Mouse (Mus musculus): ENCODE data around the gene Gper1.

Gene Gper1

GRCm38 (mm10) chr5:139411117-139411516, 11.8 kb upstream of the Gper1 start:
- DNase-seq (ENCODE audit: low read depth, low spot score), result no peak

- no peak for DNase-seq (ENCODE audit: low read depth, low spot score)
Measured at GRCm38 (mm10) chr5:139411665-139412314, 11.2 kb upstream of the Gper1 start.

- DNase-seq (ENCODE audit: low read depth, low spot score), result no peak
Measured at GRCm38 (mm10) chr5:139413545-139413944, 9.4 kb upstream of the Gper1 start.

- no peak for DNase-seq (ENCODE audit: low read depth, low spot score)
Measured at GRCm38 (mm10) chr5:139415001-139415400, 8.0 kb upstream of the Gper1 start.

GRCm38 (mm10) chr5:139416942-139417341, 6.0 kb upstream of the Gper1 start:
- DNase-seq (ENCODE audit: low read depth, low spot score), result peak; percentile 60

GRCm38 (mm10) chr5:139417480-139417879, 5.5 kb upstream of the Gper1 start:
- DNase-seq (ENCODE audit: low read depth, low spot score), result no peak

GRCm38 (mm10) chr5:139418110-139418509, 4.8 kb upstream of the Gper1 start:
- no peak for DNase-seq (ENCODE audit: low read depth, low spot score)

GRCm38 (mm10) chr5:139418633-139419032, 4.3 kb upstream of the Gper1 start:
- DNase-seq (ENCODE audit: low read depth, low spot score), result no peak

- peak; percentile 32 for DNase-seq (ENCODE audit: low read depth, low spot score)
Measured at GRCm38 (mm10) chr5:139425198-139425597, 2.2 kb downstream of the Gper1 start.

- no peak for DNase-seq (ENCODE audit: low read depth, low spot score)
Measured at GRCm38 (mm10) chr5:139427001-139427400, 4.0 kb downstream of the Gper1 start.

GRCm38 (mm10) chr5:139427989-139428388, 5.0 kb downstream of the Gper1 start:
- no peak for DNase-seq (ENCODE audit: low read depth, low spot score)

GRCm38 (mm10) chr5:139429818-139430341, 6.9 kb downstream of the Gper1 start:
- no peak for DNase-seq (ENCODE audit: low read depth, low spot score)

GRCm38 (mm10) chr5:139432333-139432732, 9.4 kb downstream of the Gper1 start:
- DNase-seq (ENCODE audit: low read depth, low spot score), result no peak

GRCm38 (mm10) chr5:139432747-139433508, 10.0 kb downstream of the Gper1 start:
- no peak for DNase-seq (ENCODE audit: low read depth, low spot score)

GRCm38 (mm10) chr5:139433842-139434568, 11.1 kb downstream of the Gper1 start:
- no peak for DNase-seq (ENCODE audit: low read depth, low spot score)

- no peak for DNase-seq (ENCODE audit: low read depth, low spot score)
Measured at GRCm38 (mm10) chr5:139434940-139435339, 12.0 kb downstream of the Gper1 start.

GRCm38 (mm10) chr5:139437769-139438168, 14.8 kb downstream of the Gper1 start:
- no peak for DNase-seq (ENCODE audit: low read depth, low spot score)

- no peak for DNase-seq (ENCODE audit: low read depth, low spot score)
Measured at GRCm38 (mm10) chr5:139438440-139438839, 15.5 kb downstream of the Gper1 start.

GRCm38 (mm10) chr5:139440451-139440850, 17.5 kb downstream of the Gper1 start:
- DNase-seq (ENCODE audit: low read depth, low spot score), result no peak

- DNase-seq (ENCODE audit: low read depth, low spot score), result no peak
Measured at GRCm38 (mm10) chr5:139440926-139441725, 18.2 kb downstream of the Gper1 start.

- DNase-seq (ENCODE audit: low read depth, low spot score), result no peak
Measured at GRCm38 (mm10) chr5:139441726-139442018, 18.7 kb downstream of the Gper1 start.

GRCm38 (mm10) chr5:139442428-139442827, 19.5 kb downstream of the Gper1 start:
- DNase-seq (ENCODE audit: low read depth, low spot score), result no peak

Measured in 3T3-L1 (cell line).